Mouse (Mus musculus): ENCODE measurements around the gene Myt1l. TPM values are rescaled to one million over a fixed set of nuclear protein-coding genes. Genes with fewer than 3 reads are reported as not detected.

Gene Myt1l
- total RNA-seq, 2 experiments from 2014 or later, result 247 to 258 TPM

DNA sequence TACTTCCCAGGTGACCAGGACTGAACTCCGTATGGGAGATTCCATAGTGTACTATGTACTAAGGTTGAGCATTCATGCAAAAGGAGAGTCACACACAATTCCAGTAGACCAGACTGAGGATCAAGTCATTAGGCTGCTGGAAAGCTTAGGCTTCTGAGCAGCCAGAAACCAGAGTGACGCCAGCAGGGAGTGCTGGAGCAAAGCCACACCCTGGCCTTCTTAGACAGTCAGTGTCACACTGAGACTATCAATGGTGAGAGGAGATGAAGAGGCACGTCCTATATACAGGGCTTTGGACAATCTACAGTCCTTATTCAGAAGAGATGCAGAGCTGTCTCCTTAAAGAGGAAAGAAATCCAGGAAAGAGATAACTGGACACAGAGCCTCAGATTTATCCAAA, 243.6 kb downstream of the Myt1l start:
- intact Hi-C loops (cut with DNase I), result no loop called here
- no peak for DNase-seq (ENCODE audit: extremely low spot score in 1 of 2, low spot score in 2 of 2)

GRCm38 (mm10) chr12:29772401-29772800, 244.2 kb downstream of the Myt1l start:
- intact Hi-C loops (cut with DNase I), result no loop called here
- no peak for DNase-seq (ENCODE audit: extremely low spot score in 1 of 2, low spot score in 2 of 2)

GRCm38 (mm10) chr12:29778901-29779300, 250.7 kb downstream of the Myt1l start:
- intact Hi-C loops (cut with DNase I), result no loop called here
- no peak for DNase-seq (ENCODE audit: extremely low spot score in 1 of 2, low spot score in 2 of 2)

DNA sequence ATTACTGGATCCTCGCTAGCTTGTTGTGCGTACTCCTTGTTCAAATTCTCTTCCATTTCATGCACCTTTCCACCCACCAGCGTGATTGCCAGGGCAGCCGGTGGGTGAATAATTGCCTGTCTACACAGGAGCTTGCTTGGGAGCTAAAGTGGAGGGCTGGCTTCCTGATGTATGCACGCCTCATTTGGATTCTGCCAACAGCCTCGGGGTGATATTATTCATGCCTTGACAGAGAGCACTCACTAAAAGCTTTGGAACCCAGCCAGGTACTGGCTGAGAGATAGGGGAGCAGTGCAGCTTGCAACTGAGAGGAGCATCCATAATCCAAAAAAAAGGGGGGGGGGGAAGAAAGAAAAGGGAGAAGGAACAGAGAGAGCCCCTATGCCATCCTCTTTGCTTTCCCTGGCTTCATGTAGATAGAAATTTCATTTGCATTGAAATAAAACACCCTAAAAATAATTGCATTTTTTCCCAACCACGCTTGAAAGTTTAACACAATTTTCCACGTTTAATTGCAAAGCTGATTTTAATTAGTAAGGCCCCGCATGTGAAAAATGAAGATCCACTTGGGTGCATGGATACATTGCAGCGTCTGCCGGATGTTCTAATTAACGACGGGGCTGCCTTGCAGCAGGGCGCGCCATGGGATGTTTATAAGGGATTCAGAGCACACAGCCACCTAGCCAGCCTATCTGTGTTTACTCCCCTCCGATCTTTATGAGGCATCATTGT, 261.3 kb downstream of the Myt1l start:
- intact Hi-C loops (cut with DNase I), result no loop called here
- peak; percentile 77 to 84 for DNase-seq (ENCODE audit: extremely low spot score in 1 of 2, low spot score in 2 of 2)

- intact Hi-C loops (cut with DNase I), result no loop called here
- no peak for DNase-seq (ENCODE audit: extremely low spot score in 1 of 2, low spot score in 2 of 2)
Measured at GRCm38 (mm10) chr12:29790051-29790386, 261.8 kb downstream of the Myt1l start.

- no peak for DNase-seq (ENCODE audit: extremely low spot score in 1 of 2, low spot score in 2 of 2)
- intact Hi-C loops (cut with DNase I), result no loop called here
Measured at GRCm38 (mm10) chr12:29792998-29793397, 264.8 kb downstream of the Myt1l start.

DNA sequence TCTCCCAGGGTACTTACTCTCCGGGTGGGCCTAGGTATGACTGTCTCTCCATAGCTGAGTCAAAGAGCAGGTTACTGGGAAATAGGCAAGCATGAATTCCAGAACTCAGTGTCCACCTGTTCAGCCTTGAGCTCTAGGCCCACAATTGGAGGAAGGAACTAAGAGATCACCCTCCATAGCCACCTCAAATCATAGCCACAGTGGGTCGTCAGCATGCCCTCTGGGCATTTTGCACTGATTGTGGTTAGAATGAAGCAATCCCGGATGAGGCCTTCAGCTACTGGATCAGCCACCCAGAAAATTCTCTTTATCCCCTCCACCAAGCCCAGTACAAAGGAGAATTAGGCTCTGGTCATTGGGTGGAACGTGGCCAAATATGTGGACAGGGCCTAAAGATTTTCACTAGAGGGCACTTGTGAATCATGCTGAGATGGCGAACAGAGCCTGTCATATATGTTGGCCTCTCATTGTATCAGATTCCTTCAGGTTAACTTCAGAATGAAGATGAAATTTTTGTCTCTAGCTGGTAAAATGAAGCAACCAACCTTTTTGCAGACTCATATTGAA, 267.0 kb downstream of the Myt1l start:
- no peak for DNase-seq (ENCODE audit: extremely low spot score in 1 of 2, low spot score in 2 of 2)
- intact Hi-C loops (cut with DNase I), result no loop called here

- intact Hi-C loops (cut with DNase I), result no loop called here
Measured at GRCm38 (mm10) chr12:29798595-29799391, 270.6 kb downstream of the Myt1l start.

GRCm38 (mm10) chr12:29806415-29806814, 278.2 kb downstream of the Myt1l start:
- no peak for DNase-seq (ENCODE audit: extremely low spot score in 1 of 2, low spot score in 2 of 2)
- intact Hi-C loops (cut with DNase I), result no loop called here

More at GRCm38 (mm10) chr12:29798595-29799391, 270.6 kb downstream of the Myt1l start:
- DNase-seq (ENCODE audit: extremely low spot score in 1 of 2, low spot score in 2 of 2), result no peak

GRCm38 (mm10) chr12:29809569-29810185, 281.5 kb downstream of the Myt1l start:
- DNase-seq (ENCODE audit: extremely low spot score in 1 of 2, low spot score in 2 of 2), result peak in 1 of 2 experiments; percentile 40

GRCm38 (mm10) chr12:29815466-29815865, 287.3 kb downstream of the Myt1l start:
- intact Hi-C loops (cut with DNase I), result no loop called here
- DNase-seq (ENCODE audit: extremely low spot score in 1 of 2, low spot score in 2 of 2), result no peak

More at GRCm38 (mm10) chr12:29809569-29810185, 281.5 kb downstream of the Myt1l start:
- intact Hi-C loops (cut with DNase I), result no loop called here

DNA sequence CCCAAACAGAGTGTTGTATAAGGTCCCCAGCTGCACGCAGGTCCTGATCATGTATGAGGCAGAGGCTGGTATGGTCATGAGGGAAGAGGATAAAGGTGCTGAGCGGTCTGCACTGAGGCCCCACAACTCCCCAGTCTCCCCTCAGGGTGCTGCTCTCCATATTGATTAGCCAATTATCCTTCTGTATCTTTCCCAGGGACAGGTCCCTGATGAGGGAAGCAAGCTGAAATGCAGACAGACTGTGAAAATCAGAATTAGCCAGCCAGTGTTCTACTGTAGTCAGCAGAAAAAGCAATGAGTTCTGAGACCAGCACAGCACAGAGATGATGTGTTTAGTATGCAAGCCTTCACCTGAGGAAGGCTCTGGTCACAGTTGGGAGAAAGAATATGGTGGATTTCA, 287.9 kb downstream of the Myt1l start:
- intact Hi-C loops (cut with DNase I), result no loop called here
- DNase-seq (ENCODE audit: extremely low spot score in 1 of 2, low spot score in 2 of 2), result no peak

DNA sequence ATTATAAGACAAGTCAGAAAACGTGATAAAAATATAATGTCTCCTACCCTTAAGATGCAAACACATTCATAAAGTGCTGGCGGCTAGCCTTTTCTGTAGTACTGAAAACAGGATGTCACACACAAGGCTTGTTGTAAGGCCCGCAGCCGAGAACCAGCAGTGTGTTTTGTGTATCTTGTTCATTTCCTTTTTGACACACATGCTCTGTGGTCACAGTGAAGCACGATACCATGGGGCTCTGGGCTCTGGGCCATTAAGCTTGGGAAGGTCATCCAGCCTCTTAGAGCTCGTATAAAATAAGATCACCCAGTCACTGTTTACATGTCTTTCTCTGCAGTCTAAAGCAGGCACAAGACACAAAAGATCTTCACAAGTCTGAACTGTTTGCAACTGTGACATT, 288.6 kb downstream of the Myt1l start:
- intact Hi-C loops (cut with DNase I), result no loop called here
- no peak for DNase-seq (ENCODE audit: extremely low spot score in 1 of 2, low spot score in 2 of 2)

DNA sequence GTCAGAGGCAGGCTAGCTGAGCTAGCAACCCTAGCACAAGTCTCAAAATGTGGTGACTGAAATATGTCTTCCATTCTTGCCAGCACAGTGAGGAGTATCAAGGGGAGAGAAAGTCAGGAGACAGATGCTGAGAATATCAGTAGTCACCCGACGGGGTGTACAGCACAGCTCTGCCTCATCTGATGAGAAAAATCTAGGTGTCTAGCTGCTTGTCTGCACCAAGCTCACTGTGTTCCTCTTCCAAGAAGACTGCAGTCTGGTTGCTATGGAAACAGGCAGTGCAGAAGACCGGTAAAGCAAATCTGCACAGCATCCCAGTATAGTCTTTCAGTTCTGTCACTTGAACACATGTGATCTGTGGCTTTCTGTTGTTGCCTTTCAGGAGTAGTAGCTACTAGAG, 294.0 kb downstream of the Myt1l start:
- intact Hi-C loops (cut with DNase I), result no loop called here
- peak in 1 of 2 experiments; percentile 73 for DNase-seq (ENCODE audit: extremely low spot score in 1 of 2, low spot score in 2 of 2)

GRCm38 (mm10) chr12:29823766-29824417, 295.7 kb downstream of the Myt1l start:
- no peak for DNase-seq (ENCODE audit: extremely low spot score in 1 of 2, low spot score in 2 of 2)
- intact Hi-C loops (cut with DNase I), result no loop called here

GRCm38 (mm10) chr12:29830571-29830970, 302.4 kb downstream of the Myt1l start:
- intact Hi-C loops (cut with DNase I), result loop anchor here (5.0 kb wide), 1 partner anchor 153 kb away; no protein-coding TSS in a partner anchor
- DNase-seq (ENCODE audit: extremely low spot score in 1 of 2, low spot score in 2 of 2), result no peak

DNA sequence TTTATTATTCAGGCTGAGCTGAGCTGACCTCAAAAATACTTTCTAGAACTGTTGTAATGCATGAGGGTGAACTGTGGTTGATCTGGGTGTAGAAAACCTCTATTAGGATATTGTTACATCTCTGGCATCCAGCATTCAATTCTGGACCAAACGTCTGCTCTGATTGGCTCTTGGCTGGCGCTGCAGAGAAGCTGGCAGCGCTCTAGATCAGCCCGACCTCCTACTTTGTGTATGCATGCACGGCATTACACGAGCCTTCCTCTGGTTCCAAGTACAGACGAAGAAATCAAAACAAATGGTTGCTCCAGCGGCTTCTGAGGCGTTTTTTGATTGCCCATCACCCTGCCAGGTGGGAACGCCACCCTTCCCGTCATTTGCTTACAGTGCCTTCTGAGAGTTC, 303.2 kb downstream of the Myt1l start:
- no peak for DNase-seq (ENCODE audit: extremely low spot score in 1 of 2, low spot score in 2 of 2)

DNA sequence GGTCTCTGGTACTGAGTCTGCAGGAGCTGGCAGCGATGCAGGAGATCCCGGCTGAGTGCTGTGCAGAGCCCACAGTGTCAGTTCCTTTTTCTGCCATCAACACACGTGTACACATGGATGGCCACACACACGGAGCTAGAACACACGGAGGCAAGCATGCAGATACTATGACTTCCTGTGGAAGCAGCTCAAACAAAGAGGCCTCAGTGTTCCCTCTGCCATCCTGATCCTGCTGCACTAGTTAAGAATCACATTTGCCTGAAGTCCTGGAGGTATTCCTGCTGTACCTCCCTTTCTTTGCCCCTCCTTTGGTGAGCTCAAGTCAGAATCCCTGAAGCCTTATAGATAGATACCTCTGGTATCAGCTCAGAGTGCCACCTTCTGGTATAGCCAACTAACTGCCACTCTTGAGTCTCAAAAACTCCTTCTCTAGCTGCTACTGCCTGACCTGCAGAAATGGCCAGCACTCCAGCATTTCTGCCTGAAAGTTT, 309.2 kb downstream of the Myt1l start:
- DNase-seq (ENCODE audit: extremely low spot score in 1 of 2, low spot score in 2 of 2), result no peak
- intact Hi-C loops (cut with DNase I), result no loop called here

More for the DNA sequence above, 303.2 kb downstream of the Myt1l start:
- intact Hi-C loops (cut with DNase I), result loop anchor here (5.0 kb wide), 1 partner anchor 154 kb away; no protein-coding TSS in a partner anchor

DNA sequence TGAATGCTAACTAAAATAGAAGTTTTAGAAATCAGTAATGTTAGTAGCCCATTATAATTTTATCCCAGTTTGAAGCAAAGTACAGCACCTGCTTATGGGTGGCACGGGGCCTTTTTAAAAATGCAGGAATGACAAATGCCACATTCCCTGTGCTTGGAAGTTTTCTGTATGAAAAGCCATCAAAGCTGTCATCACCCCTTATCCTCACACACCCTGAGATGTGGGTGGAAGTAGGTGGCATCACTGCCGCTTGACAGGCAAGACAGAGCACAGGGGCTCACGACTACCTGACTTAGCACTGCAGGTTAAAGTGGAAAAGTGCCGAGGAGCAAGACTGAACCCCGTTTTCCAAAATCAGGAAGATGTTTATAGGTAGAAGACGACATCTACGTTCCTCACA, 310.2 kb downstream of the Myt1l start:
- DNase-seq (ENCODE audit: extremely low spot score in 1 of 2, low spot score in 2 of 2), result no peak
- intact Hi-C loops (cut with DNase I), result no loop called here
